Mouse (Mus musculus): ENCODE results near the gene Tmem104. TPM values are rescaled to one million over a fixed set of nuclear protein-coding genes. Genes with fewer than 3 reads are reported as not detected.

Tmem104 gene
- polyA plus RNA-seq, 1 experiment: 21.0 TPM

DNA sequence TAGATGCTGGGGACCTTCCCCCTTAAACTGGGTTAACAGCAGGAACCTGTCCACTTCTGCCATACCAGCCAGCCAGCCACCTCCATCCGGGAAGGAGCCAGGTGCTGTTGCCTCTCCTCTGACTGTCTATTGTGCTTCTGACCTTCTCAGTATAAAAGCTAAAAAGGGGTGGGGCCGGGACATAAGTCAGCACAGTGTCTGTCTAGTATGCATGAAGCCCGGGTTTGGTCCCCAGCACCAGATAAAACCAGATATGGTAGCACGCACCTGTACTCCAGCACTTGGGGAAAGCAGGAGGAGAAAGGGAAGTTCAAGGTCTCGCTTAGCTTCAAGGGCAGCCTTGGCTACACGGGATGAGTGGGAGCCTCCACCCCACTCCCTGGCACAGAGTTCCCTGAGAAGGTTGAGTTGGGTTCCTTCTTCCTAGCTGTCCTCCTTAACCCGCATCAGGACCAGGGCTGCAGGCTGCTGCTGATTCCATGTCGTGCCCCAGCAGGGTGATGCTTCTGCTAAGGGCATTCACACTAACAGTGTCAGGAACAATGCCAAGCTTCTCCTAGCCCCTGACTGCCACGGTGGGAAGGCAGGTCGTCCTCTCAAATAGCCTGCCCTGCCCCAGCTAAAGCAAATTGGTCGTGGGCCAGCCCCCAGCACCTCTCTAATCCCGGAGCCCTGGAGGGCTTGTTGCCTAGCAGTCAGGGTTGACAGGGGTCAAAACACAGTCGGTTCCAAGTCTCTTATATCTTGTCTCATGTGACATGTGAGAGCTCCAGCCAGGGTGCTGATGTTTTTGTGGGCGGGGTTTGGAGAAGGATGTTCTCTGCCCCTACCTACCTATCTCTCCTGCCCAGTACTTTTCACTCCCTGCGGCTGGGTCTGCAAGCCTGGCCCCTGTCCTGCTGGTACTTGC is 42.0 kb downstream of the Tmem104 start:
- 59% methylated on average over 15 of the region's 15 CpGs for WGBS
- H3K36me3 ChIP-seq (ENCODE audit: control insufficient read depth, insufficient read depth, low read length): 0 out of 2 replicates have a peak, but pooled peaks cover 1% of the 10 kb centered on the region
- no peak for TF ChIP-seq CTCF (IDR thresholded peaks at IDR 0.05; ENCODE audit: extremely low read depth, insufficient read length, insufficient replicate concordance, low read depth, low read length)
- no peak overlapping the region for H3K27ac ChIP-seq (ENCODE audit: insufficient read depth, low read depth, low read length)
- peaks cover 7% of the 10 kb centered on the region for H3K4me1 ChIP-seq (ENCODE audit: control insufficient read depth, insufficient read depth, insufficient read length, low read length)
- H3K27me3 ChIP-seq (ENCODE audit: control insufficient read depth, insufficient read depth, low read length): no peaks in the 10 kb centered on the region
- no peak overlapping the region for H3K4me3 ChIP-seq (ENCODE audit: low read depth, low read length)

DNA sequence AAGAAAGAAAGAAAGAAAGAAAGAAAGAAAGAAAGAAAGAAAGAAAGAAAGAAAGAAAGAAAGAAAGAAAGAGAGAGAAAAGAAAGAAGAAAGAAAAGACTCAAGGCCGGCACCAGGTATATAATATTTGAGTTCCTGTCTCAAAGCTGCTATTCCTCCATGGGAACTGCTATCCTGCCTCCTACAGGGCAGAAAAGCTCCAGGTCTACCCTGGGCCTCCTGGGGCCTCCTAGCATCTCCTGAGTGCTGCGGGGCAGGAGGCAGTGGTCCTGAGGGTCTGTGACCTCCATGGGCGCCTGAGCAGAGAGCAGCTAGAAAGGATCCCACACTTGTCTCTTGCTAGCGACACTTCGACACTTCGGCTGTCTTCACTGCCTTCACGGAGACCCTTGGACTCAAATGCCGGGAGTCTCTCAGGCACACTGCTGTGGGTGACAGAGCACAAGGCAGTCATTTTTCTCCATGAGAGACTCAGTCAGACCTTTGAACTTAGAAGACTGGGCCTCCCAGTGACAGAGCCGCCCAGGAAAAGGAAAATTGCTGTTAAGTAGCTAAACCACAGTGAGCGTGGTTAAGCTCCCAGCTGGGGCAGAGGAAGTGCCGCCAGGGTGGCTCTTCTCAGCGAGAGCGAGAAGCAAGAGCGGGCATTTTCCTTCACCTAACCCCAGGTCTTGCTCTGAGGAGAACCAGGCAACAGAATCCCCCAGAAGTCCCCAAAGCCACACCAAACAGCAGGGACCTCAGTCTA is 44.1 kb downstream of the Tmem104 start:
- TF ChIP-seq POLR2A (IDR thresholded peaks at IDR 0.05; ENCODE audit: low read depth, low read length) (no peak), CTCF (IDR thresholded peaks at IDR 0.05; ENCODE audit: extremely low read depth, insufficient read length, insufficient replicate concordance, low read depth, low read length) (no peak)
- Histone ChIP-seq H3K4me1 (ENCODE audit: control insufficient read depth, insufficient read depth, insufficient read length, low read length) (peaks cover 7% of the 10 kb centered on the region), H3K27me3 (ENCODE audit: control insufficient read depth, insufficient read depth, low read length) (no peaks in the 10 kb centered on the region), H3K4me3 (ENCODE audit: low read depth, low read length) (no peak overlapping the region), H3K27ac (ENCODE audit: insufficient read depth, low read depth, low read length) (no peak overlapping the region), H3K36me3 (ENCODE audit: control insufficient read depth, insufficient read depth, low read length) (0 out of 2 replicates have a peak, but pooled peaks cover 3% of the 10 kb centered on the region)
- WGBS: 17% methylated on average over 14 of the region's 14 CpGs

- 53% methylated on average over 9 of the region's 9 CpGs for WGBS
- H3K27me3 ChIP-seq (ENCODE audit: control insufficient read depth, insufficient read depth, low read length): no peaks in the 10 kb centered on the region
- peaks cover 7% of the 10 kb centered on the region for H3K4me1 ChIP-seq (ENCODE audit: control insufficient read depth, insufficient read depth, insufficient read length, low read length)
- H3K36me3 ChIP-seq (ENCODE audit: control insufficient read depth, insufficient read depth, low read length): 0 out of 2 replicates have a peak, but pooled peaks cover 3% of the 10 kb centered on the region
- no peak for TF ChIP-seq CTCF (IDR thresholded peaks at IDR 0.05; ENCODE audit: extremely low read depth, insufficient read length, insufficient replicate concordance, low read depth, low read length)
- no peak for TF ChIP-seq POLR2A (IDR thresholded peaks at IDR 0.05; ENCODE audit: low read depth, low read length)
- H3K4me3 ChIP-seq (ENCODE audit: low read depth, low read length): no peak overlapping the region
- H3K27ac ChIP-seq (ENCODE audit: insufficient read depth, low read depth, low read length): no peak overlapping the region
Observed at GRCm38 (mm10) chr11:115231924-115232323, 44.6 kb downstream of the Tmem104 start.

- H3K4me3 ChIP-seq (ENCODE audit: low read depth, low read length): no peak overlapping the region
- 0 out of 2 replicates have a peak, but pooled peaks cover 3% of the 10 kb centered on the region for H3K36me3 ChIP-seq (ENCODE audit: control insufficient read depth, insufficient read depth, low read length)
- WGBS: 95% methylated on average over 5 of the region's 5 CpGs
- TF ChIP-seq POLR2A (IDR thresholded peaks at IDR 0.05; ENCODE audit: low read depth, low read length): no peak
- no peak for TF ChIP-seq CTCF (IDR thresholded peaks at IDR 0.05; ENCODE audit: extremely low read depth, insufficient read length, insufficient replicate concordance, low read depth, low read length)
- H3K27me3 ChIP-seq (ENCODE audit: control insufficient read depth, insufficient read depth, low read length): no peaks in the 10 kb centered on the region
- peaks cover 7% of the 10 kb centered on the region for H3K4me1 ChIP-seq (ENCODE audit: control insufficient read depth, insufficient read depth, insufficient read length, low read length)
- no peak overlapping the region for H3K27ac ChIP-seq (ENCODE audit: insufficient read depth, low read depth, low read length)
Observed at GRCm38 (mm10) chr11:115232889-115233288, 45.6 kb downstream of the Tmem104 start.

DNA sequence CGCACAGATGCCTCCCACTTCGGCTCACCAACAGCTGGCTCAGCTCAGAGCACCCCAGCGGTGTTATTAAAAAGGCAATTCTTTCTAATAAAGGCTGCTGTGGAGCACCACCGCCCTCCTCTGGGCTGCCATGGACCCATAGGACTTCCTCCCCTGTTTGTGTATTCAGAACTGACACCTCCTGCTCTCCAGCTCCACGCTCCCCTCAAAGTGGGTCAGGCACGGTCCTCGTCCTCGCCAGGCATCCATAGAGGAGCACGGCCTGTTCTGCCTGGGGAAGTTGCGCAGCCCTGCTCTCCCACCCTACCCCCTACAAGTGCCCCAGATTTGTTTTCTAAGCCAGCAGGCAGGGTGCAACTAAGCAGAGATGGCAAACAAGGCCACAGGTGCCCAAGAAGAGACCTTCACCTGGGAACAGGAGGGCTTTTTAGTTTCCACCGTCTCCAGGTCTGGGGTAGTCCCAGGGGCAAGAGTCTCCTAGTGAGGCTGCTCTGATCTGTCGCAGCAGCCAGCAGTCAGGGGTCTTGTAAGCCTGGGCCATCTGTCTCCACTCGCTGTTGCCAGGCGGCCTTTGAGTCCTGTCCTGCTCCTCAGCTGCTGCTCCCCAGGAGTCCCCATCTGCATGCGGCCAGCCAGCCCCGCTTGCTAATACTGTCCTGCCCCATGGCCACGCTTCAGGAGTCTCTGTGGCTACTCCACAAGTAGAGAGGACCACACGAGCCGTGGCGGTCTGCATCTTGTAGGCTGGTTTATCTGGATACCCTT is 46.4 kb downstream of the Tmem104 start:
- H3K36me3 ChIP-seq (ENCODE audit: control insufficient read depth, insufficient read depth, low read length): 0 out of 2 replicates have a peak, but pooled peaks cover 2% of the 10 kb centered on the region
- 94% methylated on average over 20 of the region's 20 CpGs for WGBS
- H3K27ac ChIP-seq (ENCODE audit: insufficient read depth, low read depth, low read length): no peak overlapping the region
- TF ChIP-seq CTCF (IDR thresholded peaks at IDR 0.05; ENCODE audit: extremely low read depth, insufficient read length, insufficient replicate concordance, low read depth, low read length) (no peak), POLR2A (IDR thresholded peaks at IDR 0.05; ENCODE audit: low read depth, low read length) (no peak)
- peaks cover 7% of the 10 kb centered on the region for H3K4me1 ChIP-seq (ENCODE audit: control insufficient read depth, insufficient read depth, insufficient read length, low read length)
- H3K4me3 ChIP-seq (ENCODE audit: low read depth, low read length): no peak overlapping the region
- no peaks in the 10 kb centered on the region for H3K27me3 ChIP-seq (ENCODE audit: control insufficient read depth, insufficient read depth, low read length)

DNA sequence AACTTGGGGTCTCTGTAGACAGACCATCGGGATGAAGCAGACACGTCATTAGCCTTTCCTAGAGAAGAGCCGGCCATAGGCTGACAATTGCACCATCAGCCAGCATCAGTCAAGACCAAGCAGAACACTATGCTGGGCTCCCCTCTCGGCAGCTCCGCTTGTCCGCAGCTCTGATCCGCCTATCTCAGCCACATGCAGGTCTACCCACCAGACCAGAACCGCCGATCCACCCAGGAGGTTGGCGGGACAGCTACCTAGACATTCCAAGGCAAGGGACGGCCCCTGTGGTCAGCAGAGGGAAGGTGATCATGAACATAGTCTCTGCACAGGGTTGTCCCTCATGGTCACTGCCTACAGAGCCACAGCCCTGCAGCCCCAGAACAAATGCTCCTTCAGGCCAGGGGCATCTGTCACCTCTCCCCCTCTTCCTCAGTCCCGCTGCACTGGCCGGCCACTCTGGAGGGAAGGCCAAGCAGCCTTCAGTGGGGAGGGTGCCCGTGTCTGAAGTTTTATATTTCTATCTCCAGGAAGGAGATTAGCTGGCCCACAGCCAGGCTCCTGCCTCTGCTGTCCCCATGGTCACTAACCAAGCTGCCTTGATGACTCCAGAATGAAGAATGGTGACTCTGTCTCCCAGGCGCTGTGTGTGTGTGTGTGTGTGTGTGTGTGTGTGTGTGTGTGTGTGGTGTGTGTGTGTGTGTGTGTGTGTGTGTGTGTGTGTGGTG is 47.2 kb downstream of the Tmem104 start:
- 85% methylated on average over 15 of the region's 15 CpGs for WGBS
- TF ChIP-seq POLR2A (IDR thresholded peaks at IDR 0.05; ENCODE audit: low read depth, low read length): no peak
- no peak for TF ChIP-seq CTCF (IDR thresholded peaks at IDR 0.05; ENCODE audit: extremely low read depth, insufficient read length, insufficient replicate concordance, low read depth, low read length)
- Histone ChIP-seq H3K36me3 (ENCODE audit: control insufficient read depth, insufficient read depth, low read length) (0 out of 2 replicates have a peak, but pooled peaks cover 2% of the 10 kb centered on the region), H3K27ac (ENCODE audit: insufficient read depth, low read depth, low read length) (no peak overlapping the region), H3K4me3 (ENCODE audit: low read depth, low read length) (no peak overlapping the region), H3K27me3 (ENCODE audit: control insufficient read depth, insufficient read depth, low read length) (no peaks in the 10 kb centered on the region), H3K4me1 (ENCODE audit: control insufficient read depth, insufficient read depth, insufficient read length, low read length) (peaks cover 7% of the 10 kb centered on the region)
